Mouse (Mus musculus) lung, embryonic 14.5 days (tissue): ENCODE measurements around the gene Cryzl2. TPM values are rescaled to one million over a fixed set of nuclear protein-coding genes. Genes with fewer than 3 reads are reported as not detected.

Experiments
- ATAC-seq: fragments of 200-750 bp; cut with Nextera tagmentation; 2 replicates; pipeline ENCODE4 v1.8.0; 2017; ENCODE audit warnings: mild to moderate bottlenecking, moderate TSS enrichment, moderate library complexity; ENCODE audit not compliant: insufficient read depth
- DNase-seq: peaks from one replicate; pipeline ENCODE4 v3.0.0-alpha.2; 2015
- H3K27ac ChIP-seq: fragments of 300-500 bp; sonication (generic); 2 replicates; pipeline ENCODE4 v1.5.1; 2014; ENCODE audit warnings: low read depth, mild to moderate bottlenecking, moderate library complexity
- H3K27me3 ChIP-seq: fragments of 300-500 bp; sonication (generic); 2 replicates; pipeline ENCODE4 v1.6.1; 2014; ENCODE audit warnings: low read length, control low read depth; ENCODE audit not compliant: insufficient read depth
- H3K36me3 ChIP-seq: fragments of 300-500 bp; sonication (generic); 2 replicates; pipeline ENCODE4 v1.6.1; 2014; ENCODE audit warnings: control low read depth; ENCODE audit not compliant: insufficient read depth
- H3K4me1 ChIP-seq: fragments of 300-500 bp; sonication (generic); 2 replicates; pipeline ENCODE4 v1.6.1; 2014; ENCODE audit warnings: antibody characterized with exemption, control low read depth; ENCODE audit not compliant: insufficient read depth
- H3K4me2 ChIP-seq: fragments of 300-500 bp; sonication (generic); 2 replicates; pipeline ENCODE4 v1.6.1; 2014; ENCODE audit warnings: mild to moderate bottlenecking
- H3K4me3 ChIP-seq: fragments of 300-500 bp; sonication (generic); 2 replicates; pipeline ENCODE4 v1.5.1; 2014; ENCODE audit warnings: low read depth, low read length
- H3K9ac ChIP-seq: fragments of 300-500 bp; sonication (generic); 2 replicates; pipeline ENCODE4 v1.6.1; 2014
- H3K9me3 ChIP-seq: fragments of 300-500 bp; sonication (generic); 2 replicates; pipeline ENCODE4 v1.6.1; 2016; ENCODE audit warnings: low read depth, low read length, control low read depth
- CTCF ChIP-seq: IDR thresholded peaks from 2 replicates; pipeline ENCODE4 v1.5.1; 2016; ENCODE audit warnings: antibody characterized with exemption, low read depth
- WGBS: fragments of 180-500 bp; shearing (Covaris S2); extraction: QIAGEN DNeasy Blood & Tissue Kit; methylation state at CpG from one replicate; pipeline ENCODE4 v1.1.7; 2014; 5-methylcytosine and 5-hydroxymethylcytosine counted together
- polyA plus RNA-seq: library from polyadenylated mRNA; unstranded; fragments of >200 nt; fragmentation: Nextera tagmentation; extraction: Ambion mirVana; gene quantifications from 2 replicates; pipeline ENCODE4 v1.2.1, GENCODE M21; 2014

Gene Cryzl2
- polyA plus RNA-seq, 1 experiment from 2014 or later = 10.8 TPM

DNA sequence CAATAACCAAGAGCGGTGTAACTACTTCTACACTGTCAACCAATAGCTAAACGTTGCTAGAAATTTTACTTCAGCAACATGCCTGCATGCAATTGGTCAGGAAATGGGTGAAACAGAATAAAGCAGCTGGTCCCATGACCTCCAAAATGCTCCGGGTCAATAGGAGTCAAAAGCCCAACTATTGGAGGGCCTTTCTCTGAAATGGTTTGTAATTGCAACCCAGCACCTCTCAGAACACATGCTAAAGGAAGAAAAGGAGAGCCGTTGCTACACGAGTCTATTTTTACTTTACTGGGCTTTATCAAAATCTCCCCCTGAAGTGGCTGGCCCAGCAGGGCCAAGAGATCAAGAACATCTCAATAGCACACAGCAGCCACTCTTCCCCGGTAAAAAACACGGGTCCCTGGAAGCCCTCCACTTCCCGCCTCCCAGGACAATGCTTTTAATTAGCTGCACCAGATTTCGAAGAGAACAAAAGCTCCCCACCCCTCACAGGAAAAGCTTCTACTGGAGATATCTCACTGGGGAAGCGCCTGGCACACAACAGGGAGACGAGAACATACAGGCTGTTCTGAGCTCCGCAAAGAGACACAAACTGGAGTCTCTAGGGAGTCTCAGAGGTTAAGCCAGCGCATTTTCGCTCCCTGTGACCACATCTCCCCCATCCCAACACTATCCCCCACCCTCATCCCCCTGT is 15.2 kb upstream of the Cryzl2 start:
- DNase-seq (peak; percentile 37), ATAC-seq (peak; percentile 33; the same call in 1 of the 2 replicates)
- 29% methylated on average over 14 of the region's 14 CpGs for WGBS
- Histone ChIP-seq H3K4me3 (no peak overlapping the region), H3K4me2 (peak overlapping the region; percentile 35; the same call in 1 of the 2 replicates), H3K36me3 (no peaks in the 10 kb centered on the region), H3K9ac (0 out of 2 replicates have a peak overlapping the region, but pooled peaks have one; percentile 20), H3K27ac (peak overlapping the region; percentile 66; the same call in 1 of the 2 replicates), H3K9me3 (no peaks in the 10 kb centered on the region), H3K4me1 (no peaks in the 10 kb centered on the region), H3K27me3 (no peaks in the 10 kb centered on the region)
- no peak for TF ChIP-seq CTCF

DNA sequence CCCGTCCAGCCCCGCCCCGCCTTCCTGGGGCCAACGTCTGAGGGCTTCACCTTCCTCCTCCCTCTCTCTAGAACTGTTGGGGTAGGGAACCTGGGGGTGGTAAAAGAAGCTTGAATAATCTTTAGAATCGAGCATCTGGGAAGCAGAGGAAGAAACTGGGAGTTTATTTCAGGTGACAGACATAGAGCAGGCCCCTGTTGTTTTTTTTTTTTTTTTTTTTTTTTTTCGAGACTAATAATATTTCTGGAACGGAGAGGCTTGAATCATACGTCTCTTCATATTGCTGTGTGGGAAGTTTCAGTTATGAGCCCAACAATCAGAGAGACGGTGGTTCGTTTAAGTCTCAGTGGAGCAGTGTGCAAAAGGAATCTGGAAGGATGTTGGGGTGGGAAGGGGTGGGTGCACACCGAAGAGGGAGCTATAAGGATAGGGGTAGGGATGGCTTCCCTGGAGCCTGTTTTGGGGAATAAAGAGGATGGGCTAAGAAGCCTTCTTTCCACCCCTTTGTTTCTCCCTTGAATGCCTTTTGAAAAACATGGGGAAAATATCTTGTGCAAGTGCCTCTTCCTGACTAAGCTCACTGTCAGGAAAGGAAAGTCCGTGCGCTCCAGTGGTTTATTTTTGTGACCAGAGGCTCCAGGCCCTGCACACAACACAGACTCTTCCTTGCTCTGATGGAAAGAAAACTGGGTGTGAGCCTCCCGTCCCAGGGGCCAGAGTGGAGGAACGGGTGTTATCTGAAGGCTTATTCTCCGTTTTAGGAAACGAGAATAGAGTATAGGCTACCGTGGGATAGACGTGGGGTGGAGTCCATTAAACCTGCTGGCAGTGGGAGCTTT is 14.4 kb upstream of the Cryzl2 start:
- TF ChIP-seq CTCF = no peak
- H3K27ac ChIP-seq = peak overlapping the region; percentile 66; the same call in 1 of the 2 replicates
- no peaks in the 10 kb centered on the region for H3K4me1 ChIP-seq

DNA sequence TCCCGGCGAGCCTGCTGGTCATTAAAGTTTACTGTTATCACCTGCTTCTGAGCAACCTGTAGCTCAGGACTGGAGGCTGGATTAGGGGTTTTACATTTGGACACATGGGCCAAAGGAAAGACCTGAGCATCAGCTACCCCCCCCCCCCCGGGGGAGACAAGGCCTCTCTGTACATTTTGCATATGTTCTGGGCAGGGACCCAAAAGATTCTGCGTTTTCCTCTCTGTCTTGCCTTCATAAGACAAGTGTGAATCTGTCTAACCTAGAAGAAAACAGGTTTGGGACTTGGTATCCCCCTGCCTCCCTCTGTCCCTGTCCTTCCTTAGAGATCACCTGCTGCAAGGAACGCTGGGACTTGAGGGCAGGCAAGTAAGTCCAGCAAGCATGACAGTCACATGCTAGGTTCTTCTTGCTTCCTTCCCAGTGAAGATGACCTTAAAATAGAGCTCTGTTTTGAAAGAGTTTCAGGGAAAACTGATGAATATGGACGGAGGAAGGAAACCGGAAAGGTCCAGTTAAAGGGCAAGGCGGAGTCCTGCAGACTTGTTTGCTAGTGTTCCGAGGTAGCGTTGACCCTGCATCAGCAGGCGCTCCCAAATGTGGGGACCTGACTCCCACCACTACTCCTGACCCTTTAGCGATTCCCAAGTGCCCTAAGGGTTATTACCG is 13.6 kb upstream of the Cryzl2 start:
- Histone ChIP-seq H3K27ac (peak overlapping the region; percentile 38; the same call in 1 of the 2 replicates), H3K4me2 (no peak overlapping the region), H3K9me3 (no peaks in the 10 kb centered on the region), H3K27me3 (0 out of 2 replicates have a peak, but pooled peaks cover 3% of the 10 kb centered on the region), H3K4me1 (peaks cover 3% of the 10 kb centered on the region; the same call in 1 of the 2 replicates), H3K4me3 (no peak overlapping the region), H3K9ac (no peak overlapping the region), H3K36me3 (no peaks in the 10 kb centered on the region)
- no peak for ATAC-seq
- 67% methylated on average over 13 of the region's 13 CpGs for WGBS
- no peak for DNase-seq
- TF ChIP-seq CTCF = no peak

More for the DNA sequence above, 14.4 kb upstream of the Cryzl2 start:
- Histone ChIP-seq H3K27me3 (no peaks in the 10 kb centered on the region), H3K4me3 (no peak overlapping the region), H3K9me3 (no peaks in the 10 kb centered on the region), H3K36me3 (no peaks in the 10 kb centered on the region), H3K4me2 (peak overlapping the region; percentile 35; the same call in 1 of the 2 replicates), H3K9ac (0 out of 2 replicates have a peak overlapping the region, but pooled peaks have one; percentile 20)
- 39% methylated on average over 19 of the region's 19 CpGs for WGBS
- DNase-seq = peak; percentile 8
- ATAC-seq = no peak

DNA sequence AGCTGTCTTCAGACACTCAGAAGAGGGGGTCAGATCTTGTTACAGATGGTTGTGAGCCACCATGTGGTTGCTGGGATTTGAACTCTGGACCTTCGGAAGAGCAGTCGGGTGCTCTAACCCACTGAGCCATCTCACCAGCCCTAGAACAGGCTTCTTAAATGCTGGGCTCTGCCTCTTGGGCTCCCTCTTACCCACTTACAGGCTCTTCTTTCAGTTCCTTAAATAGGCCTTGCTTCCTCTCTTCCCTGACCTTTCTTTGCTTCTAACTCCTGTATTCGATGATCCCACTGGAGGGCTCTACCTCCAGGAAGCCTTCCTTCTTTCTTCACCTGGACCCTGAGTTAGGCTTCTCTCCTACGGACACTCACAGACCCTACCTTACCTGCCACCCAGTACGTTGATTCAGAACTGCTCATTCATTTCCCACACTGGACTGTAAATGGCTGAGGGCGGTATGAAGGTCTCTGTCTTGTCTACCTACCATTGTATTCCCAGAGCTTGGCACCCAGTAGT is 12.9 kb upstream of the Cryzl2 start:
- H3K27ac ChIP-seq = no peak overlapping the region
- 87% methylated on average over 6 of the region's 6 CpGs for WGBS

DNA sequence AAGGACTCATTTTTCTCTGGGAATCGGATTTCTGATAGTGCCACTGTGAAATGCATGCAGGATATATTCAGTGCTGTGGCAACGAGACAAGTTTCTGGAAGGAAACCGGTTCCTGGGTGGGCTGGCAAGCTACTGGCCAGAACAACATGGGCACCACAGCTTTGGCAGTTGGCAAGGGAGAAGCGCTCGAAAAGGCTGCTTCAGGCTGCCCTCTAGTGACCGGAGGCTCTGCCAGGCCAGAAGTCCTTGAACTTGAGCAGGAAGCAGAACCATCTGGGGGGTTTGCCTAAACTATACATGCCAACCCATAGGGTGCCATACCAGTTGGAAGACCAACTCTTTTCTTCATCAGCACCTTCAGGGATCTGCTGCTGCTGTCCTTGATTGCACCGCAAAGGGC is 12.1 kb upstream of the Cryzl2 start:
- DNase-seq (peak; percentile 69), ATAC-seq (no peak)
- Histone ChIP-seq H3K4me2 (no peak overlapping the region), H3K27me3 (0 out of 2 replicates have a peak, but pooled peaks cover 5% of the 10 kb centered on the region), H3K27ac (no peak overlapping the region), H3K9ac (no peak overlapping the region), H3K36me3 (no peaks in the 10 kb centered on the region), H3K4me1 (peaks cover 4% of the 10 kb centered on the region; the same call in 1 of the 2 replicates), H3K4me3 (no peak overlapping the region), H3K9me3 (no peaks in the 10 kb centered on the region)
- 63% methylated on average over 7 of the region's 7 CpGs for WGBS
- TF ChIP-seq CTCF = peak; percentile 58

More for the DNA sequence above, 12.9 kb upstream of the Cryzl2 start:
- H3K9ac ChIP-seq = no peak overlapping the region
- H3K36me3 ChIP-seq = no peaks in the 10 kb centered on the region
- 0 out of 2 replicates have a peak, but pooled peaks cover 5% of the 10 kb centered on the region for H3K27me3 ChIP-seq
- no peak for ATAC-seq
- no peak overlapping the region for H3K4me3 ChIP-seq
- H3K9me3 ChIP-seq = no peaks in the 10 kb centered on the region
- no peak overlapping the region for H3K4me2 ChIP-seq
- peaks cover 4% of the 10 kb centered on the region; the same call in 1 of the 2 replicates for H3K4me1 ChIP-seq
- no peak for TF ChIP-seq CTCF
- no peak for DNase-seq

DNA sequence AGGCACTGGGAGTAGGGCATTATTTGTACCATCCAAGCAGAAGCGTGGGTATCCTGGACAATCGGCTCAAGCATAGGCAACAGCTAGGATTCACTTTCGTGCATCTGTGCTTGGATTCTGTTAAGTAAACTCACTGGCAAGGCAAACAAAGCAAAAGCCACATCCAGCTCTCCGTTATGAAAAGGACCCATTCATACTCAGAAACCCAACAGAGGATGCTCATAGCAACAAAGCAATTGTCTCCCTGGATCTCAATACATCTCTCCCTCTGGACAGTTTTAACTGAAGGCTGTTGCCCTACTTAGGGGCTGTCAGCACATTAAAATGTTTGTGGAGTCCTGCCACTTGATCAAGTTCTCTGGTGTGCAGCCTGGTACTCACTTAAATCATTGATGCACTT is 11.2 kb upstream of the Cryzl2 start:
- DNase-seq (no peak), ATAC-seq (no peak)
- Histone ChIP-seq H3K4me3 (no peak overlapping the region), H3K27ac (no peak overlapping the region), H3K4me1 (peaks cover 4% of the 10 kb centered on the region; the same call in 1 of the 2 replicates), H3K9ac (no peak overlapping the region), H3K36me3 (no peaks in the 10 kb centered on the region), H3K9me3 (no peaks in the 10 kb centered on the region), H3K4me2 (no peak overlapping the region), H3K27me3 (0 out of 2 replicates have a peak, but pooled peaks cover 5% of the 10 kb centered on the region)
- 66% methylated on average over 4 of the region's 4 CpGs for WGBS
- no peak for TF ChIP-seq CTCF
